Mouse (Mus musculus) kidney, postnatal 14 days (tissue): ENCODE measurements around the gene H2afy.

Experiments
- DNase-seq: peaks from one replicate; pipeline ENCODE4 v3.0.0; 2022; ENCODE audit warnings: mixed read lengths

The H2afy gene

DNA sequence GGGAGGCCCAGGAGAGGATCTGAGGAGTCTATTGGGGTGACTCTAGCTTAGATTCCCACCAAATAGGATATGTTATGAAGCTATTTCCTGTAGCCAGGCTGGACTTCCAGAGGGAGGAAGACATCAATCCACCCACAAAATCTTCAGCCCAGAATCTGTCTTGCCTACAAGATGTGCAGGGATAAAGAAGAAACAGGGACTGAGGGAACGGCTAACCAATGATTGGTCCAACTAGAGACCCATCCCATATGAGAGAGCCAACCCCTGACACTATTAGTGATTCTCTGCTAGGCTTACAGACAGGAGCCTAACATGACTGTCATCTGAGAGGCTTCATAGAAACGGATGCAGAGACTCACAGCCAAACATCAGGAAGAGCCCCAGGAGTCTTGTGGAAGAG lies 7.9 kb upstream of the H2afy start:
- DNase-seq = peak; percentile 63

DNA sequence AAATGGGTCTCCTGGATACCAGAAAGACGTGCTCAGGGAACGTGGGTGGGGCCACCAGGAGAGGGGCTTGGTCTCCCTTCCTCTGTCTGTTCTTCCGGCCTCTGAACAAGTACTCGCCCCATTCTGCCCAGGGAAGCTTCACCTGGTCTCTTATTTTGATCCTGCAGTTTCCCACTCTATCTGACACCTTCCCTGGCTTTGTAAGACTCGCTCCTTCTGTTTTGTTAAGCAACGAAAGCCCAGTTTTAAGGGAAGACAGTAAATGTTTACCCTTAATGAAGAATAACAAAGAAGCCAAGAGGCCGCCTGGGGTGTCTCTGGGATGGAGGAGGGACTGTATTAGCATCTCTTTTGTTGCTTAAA lies 7.0 kb upstream of the H2afy start:
- no peak for DNase-seq

GRCm38 (mm10) chr13:56142382-56143150 lies 6.4 kb upstream of the H2afy start:
- no peak for DNase-seq

GRCm38 (mm10) chr13:56139167-56139751 lies 3.1 kb upstream of the H2afy start:
- no peak for DNase-seq

GRCm38 (mm10) chr13:56135231-56136052 lies 719 bp downstream of the H2afy start:
- peak; percentile 94 for DNase-seq

DNA sequence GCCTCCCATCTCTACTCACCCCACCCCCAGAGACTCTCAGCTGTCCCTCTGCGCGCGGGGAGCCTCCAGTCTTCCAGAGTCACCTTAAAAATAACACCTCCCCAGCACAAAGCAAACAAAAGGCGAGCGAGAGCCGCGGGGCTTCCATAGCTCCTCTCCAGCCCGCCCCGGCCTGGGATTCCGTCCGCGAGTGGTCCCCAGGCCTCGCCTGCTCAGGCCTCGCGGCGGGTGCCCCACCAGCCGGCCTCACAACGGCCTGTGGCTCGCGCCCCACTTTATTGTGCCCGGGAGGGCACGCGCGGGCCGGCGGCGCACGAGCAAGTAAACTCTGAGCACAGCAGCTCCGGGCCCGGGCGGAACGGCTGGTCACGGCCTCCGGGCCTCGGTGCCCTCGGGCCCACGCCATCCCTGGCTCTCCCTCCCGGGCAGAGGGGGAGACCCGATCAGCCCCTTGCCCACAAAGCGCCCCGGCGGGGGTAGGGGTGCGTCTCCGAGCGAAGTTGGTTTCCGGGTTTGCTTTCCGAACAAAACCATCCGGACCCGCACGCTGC lies 1.5 kb downstream of the H2afy start:
- DNase-seq = no peak

- DNase-seq = no peak
Measured at GRCm38 (mm10) chr13:56134031-56134430, 2.1 kb downstream of the H2afy start.

DNA sequence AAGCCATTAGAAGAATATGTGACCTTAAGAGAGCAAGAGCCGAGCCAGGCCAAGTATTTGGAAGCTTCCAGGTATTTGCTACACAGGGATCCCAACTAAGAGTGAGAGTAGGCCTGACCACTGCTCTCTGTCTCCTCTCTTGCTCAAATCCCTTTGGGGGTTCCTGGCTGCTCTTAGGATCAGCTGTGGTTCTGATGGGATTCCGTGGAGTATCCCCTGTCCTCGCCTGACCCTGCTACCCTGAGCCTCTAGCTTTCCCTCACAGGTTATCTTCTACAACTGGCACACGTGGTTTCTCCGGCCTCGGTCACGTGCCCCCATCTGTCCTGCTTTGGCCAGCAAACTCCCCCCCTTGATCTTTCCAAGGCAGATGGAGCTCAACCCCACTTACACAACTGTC lies 3.2 kb downstream of the H2afy start:
- DNase-seq = no peak

- peak; percentile 33 for DNase-seq
Measured at GRCm38 (mm10) chr13:56132326-56132936, 3.7 kb downstream of the H2afy start.

DNA sequence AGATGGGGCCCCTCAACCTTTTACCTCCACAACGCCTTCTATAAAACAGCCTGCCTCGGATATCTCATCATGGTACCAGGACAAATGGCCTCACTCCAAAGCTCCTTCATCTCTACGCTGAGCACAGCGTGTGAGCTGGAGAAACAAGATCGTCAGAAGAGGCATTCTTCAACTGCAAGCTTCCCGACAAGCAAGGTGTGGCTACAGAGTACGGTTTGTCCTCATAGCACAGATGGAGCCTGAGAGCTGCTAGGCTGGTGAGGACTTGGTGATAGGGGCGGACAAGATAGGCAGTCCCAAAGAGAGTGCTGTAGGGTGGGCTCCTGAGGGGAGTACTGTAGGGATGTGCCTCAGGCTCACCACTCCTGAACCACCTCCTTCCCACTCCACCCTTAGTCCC lies 5.6 kb downstream of the H2afy start:
- no peak for DNase-seq

GRCm38 (mm10) chr13:56129578-56129977 lies 6.6 kb downstream of the H2afy start:
- no peak for DNase-seq

DNA sequence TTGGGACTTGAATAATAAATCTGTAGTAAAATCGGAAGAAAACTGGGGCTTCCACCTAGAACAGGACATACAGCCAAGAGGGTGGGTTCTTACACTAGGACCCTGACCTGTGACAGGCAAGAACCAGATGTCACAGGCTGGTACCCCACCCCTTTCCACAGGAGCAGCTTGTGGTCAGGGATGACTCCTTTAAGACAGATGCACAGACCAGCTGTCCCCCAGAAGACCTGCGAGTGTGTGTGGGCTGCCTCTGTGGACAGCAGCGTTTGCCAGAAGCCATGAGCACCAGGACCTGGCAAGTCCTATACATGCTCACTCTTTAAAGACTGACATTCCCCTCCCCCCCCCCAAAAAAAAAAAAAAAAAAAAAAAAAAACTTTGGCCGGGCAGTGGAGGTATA lies 7.1 kb downstream of the H2afy start:
- no peak for DNase-seq

DNA sequence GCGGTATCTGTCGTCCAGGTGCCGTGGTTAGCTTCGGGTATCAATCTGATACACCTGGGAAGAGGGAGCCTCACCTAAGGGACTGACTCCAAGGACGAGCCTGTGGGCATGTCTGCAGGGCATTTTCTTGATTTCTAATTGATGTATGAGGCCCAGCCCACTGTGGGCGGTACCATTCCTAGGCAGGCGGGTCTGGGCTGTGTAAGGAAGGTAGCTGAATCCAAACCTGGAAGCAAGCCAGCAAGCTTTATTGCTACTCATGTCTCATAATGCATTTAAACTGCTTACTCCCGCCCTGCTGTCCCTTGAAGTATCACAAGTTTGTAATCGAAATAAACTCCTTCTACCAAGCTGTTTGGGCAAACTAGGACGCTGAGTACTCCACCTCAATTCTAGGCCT lies 10.5 kb downstream of the H2afy start:
- no peak for DNase-seq

- no peak for DNase-seq
Measured at GRCm38 (mm10) chr13:56123075-56123474, 13.1 kb downstream of the H2afy start.

- no peak for DNase-seq
Measured at GRCm38 (mm10) chr13:56117991-56118765, 18.0 kb downstream of the H2afy start.

GRCm38 (mm10) chr13:56115906-56116305 lies 20.3 kb downstream of the H2afy start:
- DNase-seq = no peak

DNA sequence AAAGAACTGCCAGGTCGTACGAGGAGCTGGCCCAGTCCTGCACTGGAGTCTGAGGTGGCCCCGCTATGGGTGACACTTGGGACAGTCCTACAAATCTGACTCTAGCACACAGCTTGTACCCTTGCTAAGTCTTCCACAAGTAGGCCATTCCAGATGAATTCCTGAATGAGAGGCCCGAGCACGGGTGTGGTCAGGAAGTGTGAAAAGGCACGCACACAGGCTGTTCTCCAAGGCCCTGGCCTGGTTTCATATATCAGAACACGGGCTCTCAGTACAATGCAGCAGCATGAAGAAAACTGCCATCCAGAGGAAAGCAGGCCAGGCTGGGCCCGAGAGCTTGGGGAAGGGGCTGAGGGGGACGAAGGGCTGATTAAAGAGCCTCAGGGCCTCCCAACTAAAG lies 20.8 kb downstream of the H2afy start:
- DNase-seq = peak; percentile 58

- peak; percentile 65 for DNase-seq
Measured at GRCm38 (mm10) chr13:56113431-56114248, 22.5 kb downstream of the H2afy start.

- DNase-seq = no peak
Measured at GRCm38 (mm10) chr13:56112980-56113379, 23.2 kb downstream of the H2afy start.

DNA sequence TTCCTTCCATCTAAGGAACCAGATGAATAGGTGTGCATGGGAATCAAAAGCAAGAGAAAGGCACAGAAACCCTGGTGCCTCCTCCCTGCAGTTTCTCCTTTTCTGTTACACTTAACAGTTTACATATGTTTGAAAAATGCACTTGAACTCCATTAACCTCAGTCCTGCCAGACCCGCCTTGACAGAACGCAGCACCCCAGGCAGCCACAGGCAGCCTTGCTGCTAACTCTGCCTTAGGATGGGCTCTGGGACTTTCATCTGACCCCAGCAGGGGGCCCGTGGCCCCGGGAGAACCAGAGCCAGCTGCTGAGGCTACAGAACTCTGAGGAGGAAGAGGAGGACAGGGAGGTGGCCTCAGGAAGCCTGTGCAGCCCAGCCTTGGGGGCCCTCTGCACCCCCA lies 23.7 kb downstream of the H2afy start:
- no peak for DNase-seq

- DNase-seq = no peak
Measured at GRCm38 (mm10) chr13:56111601-56112000, 24.6 kb downstream of the H2afy start.
